Mouse (Mus musculus): ENCODE measurements at regions not wholly inside any gene's neighbourhood (a gene's known extent, or its start where the extent isn't known, plus 50 kb on each side); places are given as distances from the start of the nearest gene placed in this dataset.

DNA sequence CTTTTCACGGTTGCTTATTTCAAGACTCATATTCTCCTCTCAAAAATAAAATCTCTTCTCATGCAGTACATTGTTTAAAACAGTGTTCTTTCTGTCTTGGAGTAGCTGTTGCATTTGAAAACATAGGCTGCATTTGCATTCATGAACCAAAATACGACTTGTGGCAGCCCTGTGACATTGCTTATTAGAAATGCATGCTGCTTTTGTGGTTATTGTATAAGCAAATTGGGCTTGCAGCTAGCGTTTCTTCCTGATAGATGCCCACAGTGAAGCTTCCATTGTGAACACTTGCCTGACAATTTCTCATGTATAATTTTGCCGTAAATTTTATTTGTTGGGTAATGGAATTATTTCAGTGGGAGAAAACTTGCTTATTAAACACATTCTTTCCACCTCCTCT, 180.3 kb upstream of the Crbn start:
- H3K9me3 ChIP-seq (ENCODE audit: control insufficient read depth, low read length) = no peaks in the 10 kb centered on the region
- H3K4me3 ChIP-seq (replicated peaks; ENCODE audit: low read length) = no peak overlapping the region
- no peaks in the 10 kb centered on the region for H3K4me1 ChIP-seq (ENCODE audit: control insufficient read depth, insufficient read depth, low read length)
- no peak overlapping the region for H3K4me2 ChIP-seq (replicated peaks; ENCODE audit: low read depth, low read length, severe bottlenecking)
- no peaks in the 10 kb centered on the region for H3K27me3 ChIP-seq (ENCODE audit: control insufficient read depth, insufficient read depth, low read length)
- H3K27ac ChIP-seq (replicated peaks; ENCODE audit: low read depth, low read length) = no peak overlapping the region
- no peak for ATAC-seq (ENCODE audit: low FRiP score, low read depth)
- no peak for TF ChIP-seq POLR2A (IDR thresholded peaks at IDR 0.05; ENCODE audit: borderline replicate concordance, extremely low read depth, insufficient read depth, insufficient read length)
- no peak overlapping the region for H3K9ac ChIP-seq (ENCODE audit: low read depth, low read length, severe bottlenecking)
- no peak for DNase-seq (ENCODE audit: low spot score)
- H3K36me3 ChIP-seq (ENCODE audit: control insufficient read depth, insufficient read depth, low read length) = no peaks in the 10 kb centered on the region
- WGBS = 79% methylated on average over 4 of the region's 4 CpGs

DNA sequence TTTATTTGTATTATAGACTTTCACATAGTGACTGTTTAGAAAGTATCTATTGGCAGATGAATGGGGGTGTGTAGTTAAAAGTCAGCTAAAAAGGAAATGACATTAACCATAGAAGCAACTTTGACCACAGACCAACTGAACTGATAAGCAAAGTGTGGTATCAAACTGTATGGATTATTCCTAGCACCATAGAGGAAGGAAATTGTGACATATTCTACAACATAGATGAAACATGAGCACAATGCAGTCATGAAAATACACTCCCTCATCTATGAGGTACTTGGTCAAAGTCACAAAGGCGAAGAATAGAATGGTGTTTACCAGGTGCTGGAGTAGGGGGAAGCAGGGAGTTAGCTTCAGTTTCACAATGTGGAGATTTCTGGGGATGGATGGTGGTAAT, 181.4 kb upstream of the Crbn start:
- no peak for ATAC-seq (ENCODE audit: low FRiP score, low read depth)

DNA sequence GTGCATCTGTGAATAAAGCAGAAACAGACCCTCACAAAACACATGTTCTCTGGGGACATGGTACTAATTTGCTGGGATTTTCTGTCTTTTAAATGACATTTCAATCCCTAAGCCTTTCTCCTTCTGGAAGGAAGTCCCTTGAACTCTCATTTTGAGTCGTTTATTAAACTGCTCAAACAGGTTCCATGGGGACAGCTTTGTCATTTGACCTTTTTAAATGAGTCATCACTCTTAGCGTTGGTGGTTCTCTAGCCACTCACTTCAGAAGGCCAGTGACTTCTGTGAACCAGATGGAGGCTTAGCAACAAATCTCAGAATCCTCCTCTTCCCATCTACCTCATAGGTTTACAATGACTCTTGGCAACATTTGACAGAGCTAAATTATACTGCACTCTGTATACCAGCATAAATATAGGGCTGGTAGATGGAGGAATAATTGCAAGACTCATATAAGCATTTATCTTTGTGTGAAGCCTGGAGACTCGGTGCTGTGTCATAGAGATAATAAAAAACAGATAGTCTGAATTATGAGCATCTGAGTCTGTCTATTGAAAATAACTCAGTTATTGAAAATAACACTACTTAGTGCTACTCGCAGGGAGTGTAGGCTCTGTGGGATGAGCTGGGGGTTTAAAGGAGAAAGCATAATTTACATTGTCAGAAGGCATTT, 185.4 kb upstream of the Crbn start:
- 33% methylated on average over 4 of the region's 4 CpGs for WGBS
- Histone ChIP-seq H3K4me1 (ENCODE audit: control insufficient read depth, insufficient read depth, low read length) (no peaks in the 10 kb centered on the region), H3K27ac (replicated peaks; ENCODE audit: low read depth, low read length) (no peak overlapping the region), H3K4me3 (replicated peaks; ENCODE audit: low read length) (no peak overlapping the region), H3K27me3 (ENCODE audit: control insufficient read depth, insufficient read depth, low read length) (no peaks in the 10 kb centered on the region), H3K9ac (ENCODE audit: low read depth, low read length, severe bottlenecking) (no peak overlapping the region), H3K4me2 (replicated peaks; ENCODE audit: low read depth, low read length, severe bottlenecking) (no peak overlapping the region), H3K9me3 (ENCODE audit: control insufficient read depth, low read length) (no peaks in the 10 kb centered on the region), H3K36me3 (ENCODE audit: control insufficient read depth, insufficient read depth, low read length) (no peaks in the 10 kb centered on the region)
- no peak for TF ChIP-seq POLR2A (IDR thresholded peaks at IDR 0.05; ENCODE audit: borderline replicate concordance, extremely low read depth, insufficient read depth, insufficient read length)
- ATAC-seq (ENCODE audit: low FRiP score, low read depth) = no peak
- DNase-seq (ENCODE audit: low spot score) = no peak

More for the DNA sequence above, 181.4 kb upstream of the Crbn start:
- Histone ChIP-seq H3K9me3 (ENCODE audit: control insufficient read depth, low read length) (no peaks in the 10 kb centered on the region), H3K9ac (ENCODE audit: low read depth, low read length, severe bottlenecking) (no peak overlapping the region), H3K27ac (replicated peaks; ENCODE audit: low read depth, low read length) (no peak overlapping the region), H3K4me3 (replicated peaks; ENCODE audit: low read length) (no peak overlapping the region), H3K36me3 (ENCODE audit: control insufficient read depth, insufficient read depth, low read length) (no peaks in the 10 kb centered on the region), H3K27me3 (ENCODE audit: control insufficient read depth, insufficient read depth, low read length) (no peaks in the 10 kb centered on the region), H3K4me1 (ENCODE audit: control insufficient read depth, insufficient read depth, low read length) (no peaks in the 10 kb centered on the region), H3K4me2 (replicated peaks; ENCODE audit: low read depth, low read length, severe bottlenecking) (no peak overlapping the region)
- WGBS = 87% methylated on average over 1 of the region's 1 CpGs
- DNase-seq (ENCODE audit: low spot score) = no peak
- no peak for TF ChIP-seq POLR2A (IDR thresholded peaks at IDR 0.05; ENCODE audit: borderline replicate concordance, extremely low read depth, insufficient read depth, insufficient read length)

DNA sequence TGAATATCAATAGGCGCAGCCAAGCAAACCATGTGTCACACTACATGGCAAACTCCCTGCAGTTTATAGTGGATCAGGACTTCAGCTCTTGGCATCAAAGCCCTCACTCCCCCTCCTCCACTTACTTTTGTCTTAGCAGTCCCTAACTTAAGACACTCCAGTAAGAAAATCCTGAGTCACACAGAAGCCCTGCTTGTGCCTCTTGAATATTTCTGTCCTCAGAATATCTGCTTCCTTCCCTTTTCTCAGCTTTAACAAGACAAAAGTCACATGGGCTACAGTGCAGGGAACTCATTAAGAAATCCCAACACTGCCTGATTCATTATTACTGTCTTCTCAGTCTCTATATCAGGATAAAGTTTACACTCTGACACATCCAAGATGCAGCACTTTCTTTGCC, 191.7 kb upstream of the Crbn start:
- Histone ChIP-seq H3K9me3 (ENCODE audit: control insufficient read depth, low read length) (no peaks in the 10 kb centered on the region), H3K36me3 (ENCODE audit: control insufficient read depth, insufficient read depth, low read length) (no peaks in the 10 kb centered on the region), H3K27ac (replicated peaks; ENCODE audit: low read depth, low read length) (no peak overlapping the region), H3K9ac (ENCODE audit: low read depth, low read length, severe bottlenecking) (no peak overlapping the region), H3K4me1 (ENCODE audit: control insufficient read depth, insufficient read depth, low read length) (no peaks in the 10 kb centered on the region), H3K27me3 (ENCODE audit: control insufficient read depth, insufficient read depth, low read length) (no peaks in the 10 kb centered on the region), H3K4me3 (replicated peaks; ENCODE audit: low read length) (no peak overlapping the region), H3K4me2 (replicated peaks; ENCODE audit: low read depth, low read length, severe bottlenecking) (no peak overlapping the region)
- TF ChIP-seq POLR2A (IDR thresholded peaks at IDR 0.05; ENCODE audit: borderline replicate concordance, extremely low read depth, insufficient read depth, insufficient read length) = no peak
- DNase-seq (ENCODE audit: low spot score) (no peak), ATAC-seq (ENCODE audit: low FRiP score, low read depth) (no peak)
- 83% methylated on average over 1 of the region's 1 CpGs for WGBS

DNA sequence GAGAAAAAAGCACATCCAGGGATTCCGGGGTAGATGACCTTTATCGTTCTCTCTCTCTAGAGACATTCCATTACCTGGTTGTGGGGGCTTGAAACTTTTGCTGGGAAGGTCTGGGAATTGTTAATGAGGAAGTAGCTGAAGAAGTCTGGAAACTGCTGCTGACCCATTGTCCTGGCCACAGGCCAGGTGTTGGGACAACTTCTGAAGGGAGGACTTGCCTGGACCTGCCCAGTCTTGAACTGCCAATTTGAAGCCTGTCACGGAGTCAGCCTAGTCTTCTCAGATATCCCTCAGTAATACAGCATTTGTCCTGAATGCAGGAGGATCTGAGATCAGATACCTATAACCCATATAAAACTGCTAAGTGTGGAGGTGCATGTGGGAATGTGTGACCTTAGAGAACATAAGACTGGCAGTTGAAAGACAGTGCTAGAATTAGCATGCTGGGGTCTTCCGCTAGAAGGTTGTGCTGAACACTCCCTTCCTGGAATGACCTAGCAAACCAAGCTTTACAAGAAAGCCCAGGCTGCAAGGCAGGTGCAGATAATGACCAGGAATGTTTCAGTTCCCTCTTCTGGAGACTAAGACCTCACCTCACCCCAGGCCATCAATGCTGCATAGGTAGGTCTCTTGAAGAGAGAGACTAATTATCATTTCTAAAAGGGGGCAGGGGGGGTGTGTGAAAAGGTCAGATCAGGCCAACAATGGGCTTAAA, 204.7 kb upstream of the Crbn start:
- no peak for ATAC-seq (ENCODE audit: low FRiP score, low read depth)
- H3K27me3 ChIP-seq (ENCODE audit: control insufficient read depth, insufficient read depth, low read length) = no peaks in the 10 kb centered on the region
- H3K4me1 ChIP-seq (ENCODE audit: control insufficient read depth, insufficient read depth, low read length) = no peaks in the 10 kb centered on the region
- no peak for DNase-seq (ENCODE audit: low spot score)
- no peak for TF ChIP-seq POLR2A (IDR thresholded peaks at IDR 0.05; ENCODE audit: borderline replicate concordance, extremely low read depth, insufficient read depth, insufficient read length)
- WGBS = 86% methylated on average over 4 of the region's 4 CpGs
- H3K9me3 ChIP-seq (ENCODE audit: control insufficient read depth, low read length) = no peaks in the 10 kb centered on the region
- H3K27ac ChIP-seq (replicated peaks; ENCODE audit: low read depth, low read length) = no peak overlapping the region
- no peaks in the 10 kb centered on the region for H3K36me3 ChIP-seq (ENCODE audit: control insufficient read depth, insufficient read depth, low read length)
- H3K4me2 ChIP-seq (replicated peaks; ENCODE audit: low read depth, low read length, severe bottlenecking) = no peak overlapping the region
- H3K4me3 ChIP-seq (replicated peaks; ENCODE audit: low read length) = no peak overlapping the region
- no peak overlapping the region for H3K9ac ChIP-seq (ENCODE audit: low read depth, low read length, severe bottlenecking)
